Mouse (Mus musculus) forebrain, embryonic 14.5 days (tissue): ENCODE data around the gene Met. TPM values are rescaled to one million over a fixed set of nuclear protein-coding genes. Genes with fewer than 3 reads are reported as not detected.

Source experiments
- ATAC-seq: fragments of 200-750 bp; cut with Nextera tagmentation; 2 replicates; pipeline ENCODE4 v1.8.0; 2017; ENCODE audit warnings: mild to moderate bottlenecking, moderate library complexity
- DNase-seq: peaks from one replicate; pipeline ENCODE4 v3.0.0-alpha.2; 2015; ENCODE audit warnings: low spot score
- H3K27ac ChIP-seq: fragments of 300-500 bp; sonication (generic); 2 replicates; pipeline ENCODE4 v1.5.1; 2014; ENCODE audit warnings: low read depth, mild to moderate bottlenecking, control low read depth, low read length, moderate library complexity
- H3K27me3 ChIP-seq: fragments of 300-500 bp; sonication (generic); replicated peaks from 2 replicates; pipeline ENCODE4 v1.6.1; 2014; ENCODE audit warnings: low read length, control low read depth, mixed read lengths; ENCODE audit not compliant: control insufficient read depth, insufficient read depth
- H3K36me3 ChIP-seq: fragments of 300-500 bp; sonication (generic); 2 replicates; pipeline ENCODE4 v1.6.1; 2014; ENCODE audit warnings: low read length, control low read depth; ENCODE audit not compliant: control insufficient read depth, insufficient read depth
- H3K4me1 ChIP-seq: fragments of 300-500 bp; sonication (generic); 2 replicates; pipeline ENCODE4 v1.6.1; 2014; ENCODE audit warnings: antibody characterized with exemption, low read length, control low read depth; ENCODE audit not compliant: control insufficient read depth, insufficient read depth
- H3K4me2 ChIP-seq: fragments of 300-500 bp; sonication (generic); 2 replicates; pipeline ENCODE4 v1.6.1; 2014; ENCODE audit warnings: mild to moderate bottlenecking, control low read depth, low read length
- H3K4me3 ChIP-seq: fragments of 300-500 bp; sonication (generic); 2 replicates; pipeline ENCODE4 v1.5.1; 2014; ENCODE audit warnings: low read depth, low read length, control low read depth
- H3K9ac ChIP-seq: fragments of 300-500 bp; sonication (generic); 2 replicates; pipeline ENCODE4 v1.6.1; 2014; ENCODE audit warnings: mild to moderate bottlenecking, low read length, control low read depth, moderate library complexity
- H3K9me3 ChIP-seq: fragments of 300-500 bp; sonication (generic); replicated peaks from 2 replicates; pipeline ENCODE4 v1.6.1; 2016; ENCODE audit warnings: low read length, control low read depth, mixed read lengths; ENCODE audit not compliant: control insufficient read depth
- whole genome bisulfite sequencing: fragments of 180-500 bp; shearing (Covaris S2); extraction: QIAGEN DNeasy Blood & Tissue Kit; methylation state at CpG from one replicate; pipeline ENCODE4 v1.1.7; 2014; 5-methylcytosine and 5-hydroxymethylcytosine counted together
- polyA plus RNA-seq: library from polyadenylated mRNA; unstranded; fragments of >200 nt; fragmentation: Nextera tagmentation; extraction: Ambion mirVana; gene quantifications from 2 replicates; pipeline ENCODE4 v1.2.1, GENCODE M21; 2014

Gene Met
- polyA plus RNA-seq, 1 experiment from 2014 or later: 0.98 TPM

- 89% methylated on average over 3 of the region's 3 CpGs for WGBS
- no peak overlapping the region for H3K4me2 ChIP-seq
- no peaks in the 10 kb centered on the region for H3K9me3 ChIP-seq
- no peak overlapping the region for H3K27ac ChIP-seq
- no peaks in the 10 kb centered on the region for H3K4me1 ChIP-seq
- H3K36me3 ChIP-seq: no peaks in the 10 kb centered on the region
- DNase-seq: no peak
- no peak overlapping the region for H3K4me3 ChIP-seq
- no peak overlapping the region for H3K9ac ChIP-seq
- no peak for ATAC-seq
- H3K27me3 ChIP-seq: no peaks in the 10 kb centered on the region
Measured at GRCm38 (mm10) chr6:17549645-17550044, 86.0 kb downstream of the Met start.

GRCm38 (mm10) chr6:17554263-17554662 is 90.7 kb downstream of the Met start:
- Histone ChIP-seq H3K36me3 (no peaks in the 10 kb centered on the region), H3K4me1 (no peaks in the 10 kb centered on the region), H3K27me3 (no peaks in the 10 kb centered on the region), H3K4me3 (no peak overlapping the region), H3K4me2 (no peak overlapping the region), H3K27ac (no peak overlapping the region), H3K9ac (no peak overlapping the region), H3K9me3 (no peaks in the 10 kb centered on the region)
- DNase-seq (peak; percentile 36), ATAC-seq (peak; percentile 77)
- 76% methylated on average over 7 of the region's 7 CpGs for WGBS

GRCm38 (mm10) chr6:17554757-17555156 is 91.2 kb downstream of the Met start:
- Histone ChIP-seq H3K4me2 (no peak overlapping the region), H3K27me3 (no peaks in the 10 kb centered on the region), H3K9ac (no peak overlapping the region), H3K4me1 (no peaks in the 10 kb centered on the region), H3K4me3 (no peak overlapping the region), H3K27ac (no peak overlapping the region), H3K36me3 (no peaks in the 10 kb centered on the region), H3K9me3 (no peaks in the 10 kb centered on the region)
- peak; percentile 81 for ATAC-seq
- peak; percentile 51 for DNase-seq
- WGBS: 39% methylated on average over 3 of the region's 3 CpGs

GRCm38 (mm10) chr6:17555719-17556118 is 92.1 kb downstream of the Met start:
- WGBS: 83% methylated on average over 7 of the region's 7 CpGs
- Histone ChIP-seq H3K9ac (no peak overlapping the region), H3K36me3 (no peaks in the 10 kb centered on the region), H3K27me3 (no peaks in the 10 kb centered on the region), H3K27ac (no peak overlapping the region), H3K4me3 (no peak overlapping the region), H3K4me2 (no peak overlapping the region), H3K9me3 (no peaks in the 10 kb centered on the region), H3K4me1 (no peaks in the 10 kb centered on the region)
- ATAC-seq: no peak
- no peak for DNase-seq

- no peaks in the 10 kb centered on the region for H3K27me3 ChIP-seq
- H3K4me3 ChIP-seq: no peak overlapping the region
- no peak overlapping the region for H3K9ac ChIP-seq
- DNase-seq: no peak
- no peaks in the 10 kb centered on the region for H3K9me3 ChIP-seq
- no peak overlapping the region for H3K4me2 ChIP-seq
- ATAC-seq: no peak
- WGBS: 88% methylated on average over 4 of the region's 4 CpGs
- H3K36me3 ChIP-seq: no peaks in the 10 kb centered on the region
- no peak overlapping the region for H3K27ac ChIP-seq
- peaks cover 4% of the 10 kb centered on the region; the same call in 1 of the 2 replicates for H3K4me1 ChIP-seq
Measured at GRCm38 (mm10) chr6:17559657-17560056, 96.1 kb downstream of the Met start.

- no peak for DNase-seq
- H3K4me1 ChIP-seq: peaks cover 4% of the 10 kb centered on the region; the same call in 1 of the 2 replicates
- no peak overlapping the region for H3K4me3 ChIP-seq
- H3K27me3 ChIP-seq: no peaks in the 10 kb centered on the region
- H3K36me3 ChIP-seq: no peaks in the 10 kb centered on the region
- no peak overlapping the region for H3K27ac ChIP-seq
- no peaks in the 10 kb centered on the region for H3K9me3 ChIP-seq
- H3K4me2 ChIP-seq: no peak overlapping the region
- no peak overlapping the region for H3K9ac ChIP-seq
- 23% methylated on average over 2 of the region's 2 CpGs for WGBS
- ATAC-seq: no peak
Measured at GRCm38 (mm10) chr6:17561347-17561746, 97.7 kb downstream of the Met start.

- H3K4me3 ChIP-seq: no peak overlapping the region
- no peaks in the 10 kb centered on the region for H3K9me3 ChIP-seq
- no peak overlapping the region for H3K9ac ChIP-seq
- no peak overlapping the region for H3K4me2 ChIP-seq
- DNase-seq (no peak), ATAC-seq (no peak)
- peaks cover 4% of the 10 kb centered on the region; the same call in 1 of the 2 replicates for H3K4me1 ChIP-seq
- H3K27me3 ChIP-seq: no peaks in the 10 kb centered on the region
- H3K36me3 ChIP-seq: no peaks in the 10 kb centered on the region
- no peak overlapping the region for H3K27ac ChIP-seq
- 54% methylated on average over 3 of the region's 3 CpGs for WGBS
Measured at GRCm38 (mm10) chr6:17561886-17562285, 98.3 kb downstream of the Met start.

- 6% methylated on average over 10 of the region's 10 CpGs for WGBS
- Histone ChIP-seq H3K36me3 (no peaks in the 10 kb centered on the region), H3K4me3 (no peak overlapping the region), H3K27ac (no peak overlapping the region), H3K9me3 (no peaks in the 10 kb centered on the region), H3K4me1 (peaks cover 4% of the 10 kb centered on the region; the same call in 1 of the 2 replicates), H3K4me2 (no peak overlapping the region), H3K27me3 (no peaks in the 10 kb centered on the region), H3K9ac (no peak overlapping the region)
- ATAC-seq: 0 out of 2 replicates have a peak, but pooled peaks have one; percentile 26
- DNase-seq: peak; percentile 41
Measured at GRCm38 (mm10) chr6:17562472-17563088, 99.0 kb downstream of the Met start.

GRCm38 (mm10) chr6:17568702-17569352 is 105.2 kb downstream of the Met start:
- H3K9me3 ChIP-seq: no peaks in the 10 kb centered on the region
- no peaks in the 10 kb centered on the region for H3K27me3 ChIP-seq
- H3K4me2 ChIP-seq: no peak overlapping the region
- H3K27ac ChIP-seq: no peak overlapping the region
- 88% methylated on average over 11 of the region's 11 CpGs for WGBS
- DNase-seq (no peak), ATAC-seq (no peak)
- H3K36me3 ChIP-seq: no peaks in the 10 kb centered on the region
- H3K9ac ChIP-seq: no peak overlapping the region
- no peaks in the 10 kb centered on the region for H3K4me1 ChIP-seq
- no peak overlapping the region for H3K4me3 ChIP-seq
